Mouse (Mus musculus) gastrocnemius, adult 2 months (tissue): ENCODE results near the gene Ift52. TPM values are rescaled to one million over a fixed set of nuclear protein-coding genes. Genes with fewer than 3 reads are reported as not detected.

Experiments used
- DNase-seq: peaks from one replicate; pipeline ENCODE4 v3.0.0; 2022
- H3K27ac ChIP-seq: fragments of 200-600 bp; 2 replicates; pipeline ENCODE4 v1.8.1; 2022; ENCODE audit warnings: mild to moderate bottlenecking
- H3K4me3 ChIP-seq: fragments of 200-600 bp; 2 replicates; pipeline ENCODE4 v1.8.1; 2022; ENCODE audit warnings: mild to moderate bottlenecking, moderate library complexity
- CTCF ChIP-seq: fragments of 200-600 bp; IDR thresholded peaks from 2 replicates; pipeline ENCODE4 v1.8.1; 2022; ENCODE audit warnings: antibody characterized with exemption, mild to moderate bottlenecking, moderate library complexity
- intact Hi-C: fragments of 180-260 bp; cut with DNase I; formaldehyde crosslinking; loops from one replicate; pipeline ENCODE4 v1.15.1; 2025
- microRNA-seq: library from miRNA; unstranded; fragments of <30 nt; microRNA quantifications from one replicate; pipeline ENCODE4 v1.2.0, GENCODE M21; 2021
- total RNA-seq, 2 experiments: library from RNA; stranded (reverse); gene quantifications; 2 replicates each; pipeline ENCODE4 v1.2.3; 2021

The Ift52 gene
- total RNA-seq, 2 experiments from 2014 or later, result 13.2 to 15.1 TPM

GRCm38 (mm10) chr2:163094909-163095308, 77.8 kb downstream of the Ift52 start:
- Histone ChIP-seq H3K27ac (no peak overlapping the region), H3K4me3 (no peak overlapping the region)
- no peak for DNase-seq
- intact Hi-C loops, result no loop called here
- no peak for TF ChIP-seq CTCF

Small RNA genes lying within 50 kb of the gene (microRNA-seq; reads per million reads assigned to microRNA genes)
- gene Gm22174 (not detected), gene Mir7003 (not detected)

Other genes starting within 250 kb of the Ift52 start
- gene Srsf6, start 85.8 kb upstream of the Ift52 start, total RNA-seq, result 10 to 100 TPM; 45.6 to 46.1 TPM
- gene L3mbtl1, start 73.9 kb upstream of the Ift52 start, total RNA-seq, result not detected
- gene Sgk2, start 30.0 kb upstream of the Ift52 start, total RNA-seq, result not detected
- gene Mybl2, start 37.3 kb downstream of the Ift52 start, total RNA-seq, result not detected
- gene Gtsf1l, start 70.5 kb downstream of the Ift52 start, total RNA-seq, result not detected
- under 1 TPM; 0.28 to 0.31 TPM for gene Tox2, start 185.8 kb downstream of the Ift52 start, total RNA-seq